Mouse (Mus musculus): ENCODE data around the gene Spata31d1a. TPM values are rescaled to one million over a fixed set of nuclear protein-coding genes. Genes with fewer than 3 reads are reported as not detected.

Spata31d1a gene
- not detected for polyA plus RNA-seq (2015; fragmentation: Illumina TruSeq; extraction: RNeasy Lipid Tissue Mini Kit (QIAGEN cat#74804); ENCODE audit: low read depth, low replicate concordance)

GRCm38 (mm10) chr13:59710230-59710629 lies at the start of gene Spata31d1a:
Spata31d1a (minus strand) TSS chr13:59710330.

GRCm38 (mm10) chr13:59746711-59747110 lies 36.6 kb upstream of the Spata31d1a start, which contains the start of gene 1700014D04Rik:
1700014D04Rik (minus strand) TSS chr13:59746752.

GRCm38 (mm10) chr13:59731652-59732051 lies 21.5 kb upstream of the Spata31d1a start, which contains the start of gene Spata31d1d:
Spata31d1d (minus strand) TSS chr13:59731752.

GRCm38 (mm10) chr13:59711984-59712383 lies 1.9 kb upstream of the Spata31d1a start, which contains the start of gene Spata31d1b:
Spata31d1b (plus strand) TSS chr13:59712284.

GRCm38 (mm10) chr13:59694008-59694407 lies 16.1 kb downstream of the Spata31d1a start, which contains the start of gene 4921517D22Rik:
4921517D22Rik (minus strand) TSS chr13:59694108.

GRCm38 (mm10) chr13:59675151-59676011 lies 34.7 kb downstream of the Spata31d1a start, which contains the start of gene Golm1:
Golm1 (minus strand) TSS chr13:59675811.

Other genes starting within 250 kb of the Spata31d1a start
- gene Agtpbp1, start 125.1 kb downstream of the Spata31d1a start, polyA plus RNA-seq (2015; fragmentation: Illumina TruSeq; extraction: RNeasy Lipid Tissue Mini Kit (QIAGEN cat#74804); ENCODE audit: low read depth, low replicate concordance): 164 TPM
- 56.5 TPM for gene Naa35, start 125.1 kb downstream of the Spata31d1a start, polyA plus RNA-seq (2015; fragmentation: Illumina TruSeq; extraction: RNeasy Lipid Tissue Mini Kit (QIAGEN cat#74804); ENCODE audit: low read depth, low replicate concordance)
- gene Golm1, start 34.5 kb downstream of the Spata31d1a start, polyA plus RNA-seq (2015; fragmentation: Illumina TruSeq; extraction: RNeasy Lipid Tissue Mini Kit (QIAGEN cat#74804); ENCODE audit: low read depth, low replicate concordance): 20.0 TPM
- gene 4921517D22Rik, start 16.2 kb downstream of the Spata31d1a start, polyA plus RNA-seq (2015; fragmentation: Illumina TruSeq; extraction: RNeasy Lipid Tissue Mini Kit (QIAGEN cat#74804); ENCODE audit: low read depth, low replicate concordance): not detected
- not detected for gene Spata31d1b, start 2.0 kb upstream of the Spata31d1a start, polyA plus RNA-seq (2015; fragmentation: Illumina TruSeq; extraction: RNeasy Lipid Tissue Mini Kit (QIAGEN cat#74804); ENCODE audit: low read depth, low replicate concordance)
- gene Spata31d1d, start 21.4 kb upstream of the Spata31d1a start, polyA plus RNA-seq (2015; fragmentation: Illumina TruSeq; extraction: RNeasy Lipid Tissue Mini Kit (QIAGEN cat#74804); ENCODE audit: low read depth, low replicate concordance): 0.10 TPM
- gene 1700014D04Rik, start 36.4 kb upstream of the Spata31d1a start, polyA plus RNA-seq (2015; fragmentation: Illumina TruSeq; extraction: RNeasy Lipid Tissue Mini Kit (QIAGEN cat#74804); ENCODE audit: low read depth, low replicate concordance): 0.73 TPM
- gene Isca1, start 59.5 kb upstream of the Spata31d1a start, polyA plus RNA-seq (2015; fragmentation: Illumina TruSeq; extraction: RNeasy Lipid Tissue Mini Kit (QIAGEN cat#74804); ENCODE audit: low read depth, low replicate concordance): 237 TPM
- gene Gm49354, start 71.9 kb upstream of the Spata31d1a start, polyA plus RNA-seq (2015; fragmentation: Illumina TruSeq; extraction: RNeasy Lipid Tissue Mini Kit (QIAGEN cat#74804); ENCODE audit: low read depth, low replicate concordance): not detected
- 42.0 TPM for gene Tut7, start 112.8 kb upstream of the Spata31d1a start, polyA plus RNA-seq (2015; fragmentation: Illumina TruSeq; extraction: RNeasy Lipid Tissue Mini Kit (QIAGEN cat#74804); ENCODE audit: low read depth, low replicate concordance)

Measured in brain, adult 10 weeks (tissue).